28 mouse cellular contexts compared by ENCODE assay signal in genomic region chr12:104223690-104224089, GRCm38 (mm10). TPM values are rescaled to one million over a fixed set of nuclear protein-coding genes. Genes with fewer than 3 reads are reported as not detected.
"Had no signal": no experiment of that assay in that cellular context is flagged by ENCODE, and none has a peak within 500 bp of the region (broad histone marks: within the 10 kb centered on the region; RNA-seq: fewer than 3 reads in every experiment).

No protein-coding gene starts in this region.

- H3K4me3 ChIP-seq: limb, embryonic 10.5 days; limb, embryonic 13.5 days; liver, embryonic 12.5 days; liver, embryonic 15.5 days; lung, embryonic 15.5 days; midbrain, embryonic 10.5 days; midbrain, embryonic 13.5 days; stomach, embryonic 15.5 days had no signal

- H3K4me1 ChIP-seq: limb, embryonic 10.5 days; limb, embryonic 13.5 days; liver, embryonic 12.5 days; liver, embryonic 15.5 days; lung, embryonic 15.5 days; midbrain, embryonic 13.5 days; stomach, embryonic 15.5 days had no signal

- DNase-seq: kidney, adult 18-20 months; kidney, adult 9 months; kidney, postnatal 14 days; kidney, postnatal 4 days; liver; lung, adult 18-20 months; lung, postnatal 14 days; lung, postnatal 4 days; right cerebral cortex, adult 18-20 months; right cerebral cortex, postnatal 14 days; right cerebral cortex, postnatal 4 days; thymus, adult 18-20 months; thymus, postnatal 36 days had no signal

- H3K27ac ChIP-seq: limb, embryonic 10.5 days; limb, embryonic 13.5 days; liver, embryonic 12.5 days; liver, embryonic 15.5 days; lung, embryonic 15.5 days; midbrain, embryonic 10.5 days; midbrain, embryonic 13.5 days; stomach, embryonic 15.5 days had no signal

- ATAC-seq: liver, embryonic 12.5 days; midbrain, embryonic 13.5 days; midbrain, embryonic 16.5 days had no signal

RNA-seq across cellular contexts. Expression of gene Serpina3f, which starts 9.3 kb away (rescaled TPM):
- total RNA-seq: layer of hippocampus, adult 18-20 months; layer of hippocampus, postnatal 14 days; left cerebral cortex, postnatal 25 days had no signal
- polyA plus RNA-seq: limb, embryonic 10.5 days; limb, embryonic 13.5 days; neural tube, embryonic 11.5 days; neural tube, embryonic 14.5 days had no signal

RNA-seq across cellular contexts. Expression of gene Serpina3g, which starts 12.4 kb away (rescaled TPM):
- total RNA-seq: left cerebral cortex, postnatal 25 days had no signal

RNA-seq across cellular contexts. Expression of gene Serpina3i, which starts 39.2 kb away (rescaled TPM):
- total RNA-seq: left cerebral cortex, postnatal 25 days; megakaryocyte, adult 5-6 weeks had no signal
- polyA plus RNA-seq: midbrain, embryonic 10.5 days; midbrain, embryonic 13.5 days; midbrain, embryonic 16.5 days had no signal
